Mouse (Mus musculus) MEL (cell line): ENCODE data around the gene Chrm3.

Experiments
- EP300 ChIP-seq, 2 experiments: IDR thresholded peaks; 2 replicates each; pipeline ENCODE4 v1.6.1; 2011; ENCODE audit warnings: improper control_type of control experiment in 2 of 2, low read length in 2 of 2, low read depth in 1 of 2, mild to moderate bottlenecking in 1 of 2
- TBP ChIP-seq: IDR thresholded peaks from 2 replicates; pipeline ENCODE4 v1.8.0; 2011; ENCODE audit warnings: low read depth, low read length, improper control_type of control experiment

DNA sequence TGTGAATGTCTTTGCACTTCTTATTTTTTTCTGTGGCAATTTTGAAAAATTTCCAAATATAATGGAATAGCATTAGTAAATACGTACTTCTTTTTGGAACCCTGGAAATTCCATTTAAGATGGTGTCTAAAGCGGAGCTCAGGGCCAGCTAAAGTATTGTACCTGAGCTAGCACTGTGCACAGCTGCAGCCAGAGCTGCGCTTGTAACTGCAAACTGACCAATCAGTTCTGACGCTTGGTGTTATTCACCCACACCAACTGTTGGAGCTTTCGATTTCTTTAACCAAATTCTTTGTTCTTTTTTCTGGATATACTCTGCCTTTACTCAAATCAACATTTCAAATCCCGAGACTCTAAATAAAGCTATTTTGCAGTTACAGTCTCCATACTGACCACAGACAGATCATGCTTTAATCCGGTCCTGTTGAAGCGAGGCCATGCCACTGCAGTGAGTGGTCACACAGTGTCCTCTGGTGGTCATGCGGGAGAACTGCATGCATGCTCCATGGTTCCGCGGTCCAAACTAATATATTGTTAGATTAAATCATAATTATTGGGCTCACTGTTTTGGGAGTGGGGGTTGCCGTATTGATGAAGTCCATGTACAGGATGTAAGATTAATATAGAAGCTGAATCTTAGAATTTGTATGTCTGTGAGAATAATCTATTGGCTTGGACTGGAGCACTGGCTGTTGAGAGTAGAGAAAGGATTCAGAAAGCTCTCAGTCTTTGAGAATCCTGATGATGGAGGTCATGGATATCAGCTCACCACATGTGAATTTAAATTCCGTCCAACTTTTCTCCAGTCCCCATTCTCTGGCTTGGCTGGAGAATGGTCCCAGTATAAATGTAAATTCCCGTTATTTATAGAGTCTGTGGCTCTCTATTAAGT is 513.9 kb downstream of the Chrm3 start:
- TF ChIP-seq EP300 (IDR thresholded peaks at IDR 0.05; ENCODE audit: low read depth in 1 of 2, low read length in 2 of 2) (no peak), TBP (no peak)
